Mouse (Mus musculus) frontal cortex, postnatal 25 days (tissue): ENCODE data around the gene Phxr2.
A peak's percentile ranks its signal among the peaks of the same experiment; 100 is the strongest.
"Not testable (repeated sequence)": the region's sequence is repeated elsewhere in the genome, so short reads cannot be mapped to it uniquely, and the experiment has no call there.

Experiments
- DNase-seq, 2 experiments: peaks; one replicate each; pipeline ENCODE4 v3.0.0; 2022; ENCODE audit warnings: low spot score in 2 of 2

Gene Phxr2

DNA sequence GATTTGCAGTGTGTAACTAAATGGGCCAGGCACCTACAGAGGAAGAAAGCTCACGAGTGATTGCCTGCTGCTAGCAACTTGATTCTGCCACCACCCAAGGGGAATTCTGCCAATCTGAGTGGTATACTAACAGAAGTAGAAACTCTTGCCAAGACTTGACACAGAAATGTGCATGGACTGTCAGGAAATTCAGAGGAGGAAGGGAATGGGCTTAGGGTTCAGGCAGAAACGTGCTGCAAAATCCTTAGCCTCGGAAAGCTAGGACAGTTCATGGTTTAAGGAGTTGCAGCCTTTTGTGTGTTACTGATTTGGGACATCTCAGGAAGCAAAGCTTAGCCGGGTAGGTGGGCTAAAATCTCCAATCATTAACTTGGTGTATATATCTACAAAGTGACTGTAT lies at the start of gene Phxr2:
Gene Phxr2 (minus strand): TSS at position 101 of the 400 bp plus-strand sequence.
- no peak for DNase-seq

DNA sequence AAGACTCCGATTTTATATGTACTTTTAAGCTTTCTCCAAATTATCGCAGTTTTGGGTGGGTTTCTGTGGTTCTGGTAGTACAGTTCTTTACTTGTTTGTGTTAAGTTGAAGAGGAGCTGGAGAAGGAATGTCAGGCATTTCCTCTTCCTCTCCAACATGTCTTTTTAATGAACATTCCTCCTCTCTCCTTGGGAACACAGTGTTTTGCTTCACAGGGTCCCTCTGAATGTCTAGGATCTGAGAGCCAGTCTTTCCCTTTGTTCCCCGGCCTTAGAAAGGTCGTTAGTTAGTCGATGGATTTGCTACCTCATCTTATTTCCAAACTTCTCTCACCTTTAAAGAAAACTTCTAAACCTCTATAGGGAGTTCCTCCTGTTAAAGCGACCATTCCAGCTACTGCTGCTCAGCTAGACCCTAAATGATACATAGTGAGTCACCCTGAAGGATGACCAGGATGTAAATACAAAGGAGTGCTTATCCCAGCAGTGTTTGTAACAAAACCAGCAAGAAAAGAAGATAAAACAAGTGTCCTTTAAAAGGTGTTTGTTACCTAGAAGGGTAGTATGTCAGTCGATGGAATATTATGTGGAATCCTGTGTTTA lies 46.9 kb upstream of the Phxr2 start:
- DNase-seq, result no peak

DNA sequence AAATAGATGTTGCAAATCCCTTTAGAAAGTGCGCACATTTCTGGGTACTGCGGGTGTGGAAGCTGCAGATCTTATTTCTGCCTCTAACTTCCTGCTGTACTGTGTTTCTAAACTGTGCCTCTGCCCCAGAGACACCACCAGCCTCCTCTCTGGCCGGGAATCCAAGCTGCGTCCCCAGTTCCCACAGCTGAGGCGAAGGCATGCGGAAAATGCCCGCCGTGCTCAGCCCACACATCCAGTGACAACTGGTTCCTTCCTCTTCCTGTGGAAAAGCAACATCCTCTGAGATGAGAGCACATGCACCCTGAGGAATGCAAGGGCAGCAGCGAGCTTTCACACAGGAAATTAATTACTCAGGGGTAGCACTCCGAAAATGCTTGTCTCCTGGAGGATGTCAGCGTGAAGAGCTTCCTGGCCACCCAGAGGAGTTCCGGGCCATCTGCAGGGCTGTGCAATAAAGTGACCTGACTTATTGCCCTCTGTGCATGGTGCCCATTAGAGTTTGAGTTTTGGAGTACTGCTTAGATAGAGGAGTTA lies 45.9 kb upstream of the Phxr2 start:
- DNase-seq, result peak in 1 of 2 experiments; percentile 18

DNA sequence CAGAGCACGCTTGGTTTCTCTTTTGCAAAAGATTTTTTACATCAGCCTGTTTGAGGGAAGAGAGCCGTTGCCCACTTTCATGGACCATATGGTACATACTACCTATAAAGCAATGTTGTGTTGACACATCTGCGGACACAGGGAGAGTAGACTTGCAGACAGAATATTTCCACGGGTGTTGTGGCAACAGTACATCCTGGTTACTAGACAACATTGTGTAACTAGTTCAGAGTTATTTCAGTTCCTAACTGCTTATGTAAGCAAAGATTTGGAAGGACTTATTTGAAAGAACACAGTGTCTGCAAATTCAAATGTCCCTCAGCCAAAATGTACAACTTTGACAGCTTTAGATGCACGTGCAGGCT lies 43.6 kb upstream of the Phxr2 start:
- DNase-seq, result no peak

DNA sequence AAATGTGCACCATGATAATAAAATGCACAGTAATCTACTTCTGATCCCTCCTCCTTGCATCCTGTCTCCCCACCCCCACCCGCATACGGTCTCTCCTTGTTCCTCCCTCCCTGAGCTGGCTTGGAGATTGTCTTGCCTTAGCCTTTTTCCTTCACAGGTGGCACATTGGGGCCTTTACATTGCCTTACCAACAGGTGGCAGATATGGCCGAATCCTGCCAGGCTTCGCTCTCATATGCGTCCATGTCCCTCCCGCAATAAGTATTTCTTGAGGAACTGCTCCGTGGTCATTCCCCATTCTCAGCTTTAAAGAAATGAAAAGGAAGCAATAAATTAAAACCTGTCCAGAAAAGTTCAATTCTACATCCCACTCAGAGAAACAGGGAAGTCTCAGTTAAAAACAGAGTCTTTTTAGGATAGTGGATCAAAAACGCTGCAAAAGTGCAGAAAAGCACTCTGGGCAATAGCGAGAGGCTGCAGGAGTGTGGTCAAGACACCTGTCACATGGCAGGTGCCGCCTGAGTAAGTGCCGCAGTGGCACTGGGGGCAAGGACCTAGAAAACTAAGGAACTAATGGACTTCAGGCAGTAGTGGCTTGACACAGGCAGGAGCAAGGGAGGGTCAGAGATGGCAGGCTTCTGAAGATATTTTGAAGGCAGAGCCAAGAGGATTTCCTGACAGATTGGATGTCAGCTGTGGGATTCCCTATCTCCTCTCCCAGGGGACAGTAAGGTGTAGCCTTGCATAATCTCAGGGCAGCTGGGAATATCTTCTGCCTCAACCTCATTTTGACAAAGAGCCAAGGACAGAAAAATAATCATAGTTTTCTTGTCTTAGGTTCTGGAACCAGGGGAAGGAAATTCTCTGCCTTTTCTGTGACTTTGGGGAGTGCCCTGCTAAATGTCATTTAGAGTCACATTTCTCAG lies 43.0 kb upstream of the Phxr2 start:
- DNase-seq, result no peak

DNA sequence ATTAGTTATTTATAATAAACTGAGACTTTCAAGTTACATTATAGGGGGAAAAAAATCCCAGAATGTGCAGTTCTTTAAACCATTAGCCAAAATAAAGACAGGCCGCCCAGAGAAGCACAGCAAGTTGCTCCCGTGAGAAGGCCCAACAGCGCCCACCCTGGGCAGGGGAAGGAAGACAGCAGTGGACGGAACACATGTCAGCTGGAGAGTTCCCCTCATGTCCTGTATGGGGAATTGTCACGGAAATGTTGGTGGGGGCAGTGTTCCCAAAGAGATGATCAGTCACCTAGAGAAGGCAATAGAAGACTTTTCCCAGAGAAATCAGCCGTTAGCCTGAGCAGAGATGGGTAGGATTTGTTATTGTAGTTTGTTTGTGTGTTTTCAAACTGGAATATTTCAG lies 42.3 kb upstream of the Phxr2 start:
- no peak for DNase-seq

DNA sequence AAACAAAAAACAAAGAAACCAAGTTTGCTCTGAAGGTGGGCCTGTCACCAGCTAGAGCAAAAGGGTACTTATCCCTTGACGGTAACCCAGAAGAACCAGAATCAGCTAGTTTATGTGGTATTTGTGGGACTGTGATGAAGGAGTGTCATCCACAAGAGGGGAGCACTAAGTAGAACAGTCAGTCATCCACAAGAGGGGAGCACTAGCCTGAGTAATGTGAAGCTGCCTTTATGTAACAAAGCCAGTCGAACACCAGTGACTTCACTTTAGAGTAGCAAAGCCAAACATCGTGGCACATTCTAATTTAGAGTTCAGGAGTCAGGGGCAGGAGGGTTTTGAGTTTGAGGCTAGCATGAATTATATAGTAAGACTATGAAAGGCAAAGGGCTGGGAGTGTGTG lies 40.3 kb upstream of the Phxr2 start:
- no peak for DNase-seq

DNA sequence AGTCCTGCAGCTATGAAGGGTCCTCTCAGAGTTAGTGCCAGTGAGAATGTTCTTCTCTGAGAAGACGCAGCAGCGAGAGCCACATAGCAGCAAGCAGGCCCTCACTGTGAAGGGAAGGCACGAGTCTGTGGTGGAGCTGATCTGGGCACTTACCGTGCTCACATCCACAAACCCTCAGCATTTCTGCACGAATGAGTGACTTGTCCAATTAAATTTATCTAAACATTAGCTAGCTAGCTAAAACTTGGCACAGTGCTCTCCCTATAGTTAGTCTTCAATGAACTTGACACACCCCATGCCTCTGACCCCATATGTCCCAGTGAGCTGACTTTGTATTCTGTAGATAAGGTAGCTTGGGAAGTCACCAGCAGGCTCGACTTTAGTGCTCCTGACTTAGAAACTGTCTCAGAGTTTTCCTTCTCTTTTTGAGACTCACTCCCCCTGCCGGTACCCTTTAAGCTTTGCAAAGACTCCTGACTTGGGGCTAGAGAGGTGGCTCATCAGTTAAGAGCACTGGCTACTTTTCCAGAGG lies 39.7 kb upstream of the Phxr2 start:
- DNase-seq, result no peak

DNA sequence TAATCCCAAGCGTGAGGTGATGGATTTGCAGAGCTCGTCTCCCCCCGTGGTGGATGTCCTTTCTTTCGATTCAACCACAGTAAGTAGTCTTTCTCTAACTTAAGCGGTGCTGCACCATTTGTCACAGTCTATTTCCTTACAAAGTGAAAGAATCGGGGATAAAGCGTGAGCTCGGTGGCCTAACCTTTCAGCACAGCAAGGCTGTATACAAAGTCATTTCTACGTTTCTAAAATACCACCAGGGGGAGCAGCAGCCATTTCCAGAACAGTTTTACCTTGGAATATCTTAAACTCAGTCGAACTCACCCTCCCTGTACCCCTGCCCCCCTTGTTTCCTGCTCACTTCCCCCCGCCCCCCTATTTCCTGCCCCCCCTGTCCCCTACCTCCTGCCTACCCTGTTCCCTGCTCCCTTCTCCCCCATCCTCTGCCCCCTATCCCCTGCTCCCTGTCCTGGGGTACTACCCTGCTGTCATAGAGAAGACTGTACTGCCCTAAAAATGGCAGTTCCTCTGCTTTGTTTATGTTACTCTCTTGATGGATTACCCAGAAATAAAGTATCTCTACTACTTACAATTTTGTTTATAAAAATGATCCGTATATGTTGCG lies 38.8 kb upstream of the Phxr2 start:
- peak in 1 of 2 experiments; percentile 41 for DNase-seq

DNA sequence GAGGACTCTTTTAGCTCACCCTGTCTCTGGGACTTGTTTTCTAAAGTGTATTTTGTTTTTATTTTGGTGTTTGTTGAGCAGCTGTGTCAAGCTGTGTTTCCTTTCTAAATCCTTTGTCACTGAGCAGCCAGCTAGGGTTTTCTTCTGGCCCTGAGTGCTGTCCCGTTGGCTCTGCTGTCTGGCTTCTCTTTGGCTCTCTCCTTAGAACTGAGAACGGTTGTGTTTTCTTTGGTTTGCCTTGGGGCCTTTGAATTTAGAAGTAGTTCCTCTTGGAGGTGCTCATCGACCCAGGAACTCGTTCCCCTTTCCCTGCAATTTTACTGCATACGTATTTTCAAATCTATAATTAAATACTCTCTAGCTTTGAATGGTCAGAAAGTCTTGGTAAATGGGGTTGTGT lies 36.9 kb upstream of the Phxr2 start:
- no peak for DNase-seq

DNA sequence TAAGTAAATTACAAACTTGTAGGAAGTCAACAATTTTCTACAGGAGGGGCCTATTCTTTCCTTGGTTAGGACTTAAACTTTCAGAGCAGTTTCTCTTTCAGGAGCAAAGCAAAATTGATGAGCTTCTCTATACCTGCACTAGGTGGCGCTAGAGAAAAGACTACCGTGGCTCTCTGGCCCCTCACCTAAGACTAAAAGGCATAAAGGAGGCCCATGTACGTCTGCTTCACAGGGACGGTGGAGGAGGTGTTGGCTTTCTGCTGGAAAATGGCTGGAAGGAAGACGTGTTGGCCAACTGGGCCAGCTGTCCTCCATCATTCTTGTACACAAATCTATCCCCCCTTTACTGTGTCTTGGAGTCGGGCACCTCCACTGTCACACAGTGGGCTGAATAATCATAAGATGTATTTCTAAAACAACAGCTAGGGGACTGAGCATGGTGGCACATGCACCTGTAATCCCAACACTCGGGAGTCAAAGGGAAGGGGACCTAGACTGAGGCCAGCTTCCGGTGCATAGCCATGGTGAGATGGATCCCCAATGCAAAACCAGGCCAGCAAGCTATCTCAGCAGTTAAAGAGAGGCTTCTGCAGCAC lies 36.0 kb upstream of the Phxr2 start:
- no peak for DNase-seq

DNA sequence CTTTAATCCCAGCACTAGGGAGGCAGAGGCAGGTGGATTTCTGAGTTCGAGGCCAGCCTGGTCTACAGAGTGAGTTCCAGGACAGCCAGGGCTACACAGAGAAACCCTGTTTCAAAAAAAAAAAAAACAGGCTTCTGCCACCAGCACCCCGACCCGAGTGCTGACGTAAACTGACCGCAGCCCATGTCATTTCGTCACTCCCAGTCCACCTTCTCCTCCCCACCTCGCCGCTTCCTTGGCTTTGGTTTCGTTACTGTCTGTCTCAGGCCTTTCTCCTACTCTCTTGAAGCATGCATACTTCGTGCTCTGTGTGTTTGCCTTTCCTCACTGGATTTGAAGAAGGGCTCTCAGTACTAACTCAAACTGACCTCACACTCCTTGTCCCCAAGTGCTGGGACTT lies 31.6 kb upstream of the Phxr2 start:
- DNase-seq, result not testable (repeated sequence)

DNA sequence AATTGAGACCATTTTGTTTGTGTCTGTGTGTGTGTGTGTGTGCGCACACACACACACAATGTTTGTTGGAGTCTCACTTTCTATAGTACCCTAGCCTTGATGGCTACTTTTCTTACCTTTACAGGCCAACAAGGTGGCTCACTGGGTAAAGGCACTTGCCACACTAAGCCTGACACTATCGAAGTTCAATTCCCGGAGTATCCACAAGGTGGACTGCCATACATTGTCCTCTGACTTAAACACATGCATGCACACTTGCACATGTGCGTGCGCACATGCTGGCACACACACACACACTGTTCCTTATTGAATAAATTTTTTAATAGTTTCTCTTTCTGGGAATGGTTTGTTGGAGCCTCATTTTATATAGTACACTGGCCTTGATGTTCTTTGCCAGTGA lies 30.7 kb upstream of the Phxr2 start:
- DNase-seq, result no peak

DNA sequence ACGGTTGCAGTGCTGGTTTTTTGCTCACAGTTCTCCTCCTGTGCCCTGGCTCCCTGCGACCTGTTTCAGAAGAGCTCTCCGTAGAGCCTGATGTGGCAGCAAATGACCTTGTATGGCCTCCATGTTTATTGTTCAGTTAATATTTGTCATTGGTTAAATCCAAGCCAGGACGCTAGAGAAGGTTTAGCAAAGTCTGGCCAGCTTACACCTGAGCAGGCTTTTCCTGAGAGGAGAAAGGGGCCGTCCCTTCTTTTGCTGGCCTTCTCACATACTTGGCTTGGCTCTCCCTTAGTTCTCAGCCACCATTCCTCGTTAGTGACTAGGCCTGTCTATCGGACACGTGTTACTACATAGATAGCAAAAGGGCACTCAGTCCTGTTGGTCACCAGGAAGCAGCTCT lies 28.5 kb upstream of the Phxr2 start:
- no peak for DNase-seq

DNA sequence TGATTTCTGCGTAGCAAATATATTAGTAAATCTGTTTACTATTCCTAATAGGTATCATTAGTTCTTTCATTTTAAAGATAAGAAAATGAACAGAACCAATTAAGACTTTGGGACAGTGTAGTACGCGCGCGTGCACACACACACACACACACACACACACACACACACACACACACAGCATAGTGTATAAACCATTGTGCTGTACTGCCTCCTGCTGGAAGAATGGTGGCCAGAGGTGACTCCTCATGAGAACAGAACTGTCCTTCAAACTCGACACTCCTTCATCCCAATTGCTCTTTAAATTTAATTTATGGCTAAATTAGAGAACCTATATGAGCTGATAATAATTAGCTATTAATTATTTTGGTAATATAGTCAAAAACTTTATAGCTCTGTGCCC lies 25.9 kb upstream of the Phxr2 start:
- DNase-seq, result no peak

DNA sequence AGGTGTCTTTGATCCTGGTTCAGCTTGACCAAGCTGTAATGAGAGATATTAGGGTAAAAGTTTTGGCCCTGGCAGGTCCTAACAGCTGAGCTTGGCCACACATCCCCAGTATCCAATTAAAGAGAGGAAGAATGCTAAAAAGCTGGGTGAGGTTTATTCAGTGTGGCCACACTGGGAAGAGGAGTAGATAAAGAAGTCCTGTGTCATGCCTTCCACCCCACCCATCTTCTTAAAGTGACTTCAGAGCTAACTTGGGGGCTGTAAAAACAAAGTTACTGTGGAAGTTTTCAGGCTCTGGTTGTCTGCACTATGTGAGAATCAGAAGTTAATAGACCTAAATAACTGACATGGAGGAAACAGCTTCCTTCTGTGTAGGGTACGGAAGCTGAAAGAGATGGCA lies 25.5 kb upstream of the Phxr2 start:
- no peak for DNase-seq

DNA sequence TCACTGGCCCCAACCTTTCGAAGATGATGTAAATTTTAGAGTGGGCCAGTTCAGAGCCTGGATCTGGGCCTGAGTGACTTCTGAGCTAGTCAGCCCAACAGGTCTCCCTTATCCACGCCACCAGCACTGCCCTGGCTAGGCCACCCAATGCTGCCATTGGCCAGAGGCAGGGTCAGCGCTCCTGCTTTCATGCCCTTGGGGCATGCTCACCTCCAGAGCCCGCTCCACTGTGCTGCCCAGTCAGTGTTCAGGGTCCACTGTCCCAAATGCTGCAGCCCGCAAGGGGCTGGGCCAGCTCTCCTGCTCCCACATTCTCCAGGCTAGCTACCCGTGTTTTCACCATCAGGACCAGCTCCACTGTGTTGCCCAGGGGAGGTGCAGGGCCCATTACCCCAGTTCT lies 23.9 kb upstream of the Phxr2 start:
- DNase-seq, result no peak

DNA sequence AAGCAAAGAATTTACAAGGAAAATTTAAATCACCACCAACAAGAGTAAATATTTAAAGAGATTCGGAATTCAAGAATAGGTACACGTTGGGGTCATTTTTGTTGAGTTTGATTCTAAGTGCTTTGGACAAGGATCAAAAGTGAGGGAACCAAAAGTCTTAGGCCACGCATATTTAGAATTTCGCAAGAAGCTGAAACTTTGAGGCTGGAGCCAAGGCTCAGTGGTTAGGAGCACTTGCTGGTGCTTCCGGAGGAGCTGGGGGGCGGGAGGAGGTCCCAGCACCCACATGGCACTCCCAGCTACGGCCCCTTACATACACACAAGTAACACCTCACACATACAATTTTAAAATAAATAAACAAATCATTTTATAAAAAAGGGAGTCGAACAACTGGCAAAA lies 20.5 kb upstream of the Phxr2 start:
- DNase-seq, result no peak

DNA sequence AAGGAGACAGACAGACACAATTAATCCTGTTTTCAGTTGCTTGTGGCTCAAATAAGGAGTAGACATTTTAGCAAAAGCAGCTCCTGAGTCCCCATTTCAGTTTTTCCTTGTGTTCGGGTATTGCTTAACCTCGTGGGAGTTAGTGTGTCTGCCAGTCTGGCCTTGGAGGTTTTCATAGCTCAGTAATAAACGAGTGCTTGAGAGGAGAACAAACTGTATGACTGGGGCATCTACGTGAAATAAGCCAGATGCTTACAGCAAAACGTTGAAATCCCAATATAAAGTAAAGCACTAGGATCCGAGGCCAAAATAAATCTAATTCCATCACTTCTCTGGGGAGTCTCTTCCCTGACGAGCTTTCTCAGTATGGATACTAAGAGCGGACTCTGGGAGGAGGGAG lies 19.5 kb upstream of the Phxr2 start:
- no peak for DNase-seq

DNA sequence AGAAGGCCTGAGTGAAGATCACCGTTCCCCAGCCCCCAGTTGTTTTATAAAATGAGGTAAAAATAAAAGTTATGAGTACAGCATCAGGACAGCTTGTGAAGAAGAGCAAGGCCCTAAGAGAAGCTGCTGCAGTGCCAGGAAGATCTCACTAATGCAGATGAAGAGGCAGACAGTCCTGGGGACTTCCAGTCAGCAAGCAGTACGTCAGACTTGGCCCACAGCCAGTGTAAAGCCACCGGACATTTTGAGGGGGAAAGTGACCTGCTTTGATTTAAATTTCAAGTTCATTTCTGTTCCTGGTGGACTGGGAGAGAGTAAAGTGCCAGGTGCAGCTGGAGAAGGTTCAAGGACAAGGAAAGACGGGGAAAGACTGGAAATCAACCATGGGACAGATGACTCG lies 10.2 kb upstream of the Phxr2 start:
- no peak for DNase-seq

DNA sequence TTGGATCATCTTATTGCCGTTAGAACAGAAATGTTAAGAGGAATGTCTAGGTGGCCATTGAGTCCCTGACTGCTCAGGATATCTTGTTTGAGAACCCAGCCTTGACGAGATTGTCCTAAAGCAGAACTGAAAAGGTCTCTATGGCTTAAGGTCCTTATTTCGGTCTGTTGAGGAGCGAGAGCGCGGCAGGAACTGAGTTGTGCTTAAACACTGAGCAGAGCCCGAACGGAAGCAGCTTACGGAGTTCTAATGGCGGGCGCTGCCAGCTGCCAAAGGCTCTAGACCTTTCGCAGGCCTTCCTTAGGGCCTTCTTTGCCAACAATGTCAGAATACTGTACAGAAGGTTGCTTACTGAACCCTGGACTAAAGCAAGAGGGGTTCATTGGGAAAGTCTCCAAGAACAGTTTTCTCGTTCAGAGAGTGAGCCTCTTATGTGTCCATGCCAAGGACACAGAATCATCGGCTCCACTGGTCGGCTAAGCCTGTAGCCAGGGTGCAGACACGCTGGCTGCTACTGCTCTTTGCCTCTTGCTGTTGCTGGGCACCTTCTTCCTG lies 7.3 kb upstream of the Phxr2 start:
- DNase-seq, result no peak
